Mouse (Mus musculus) ES-Bruce4 (cell line): ENCODE results near the gene Gm28230.

ENCODE experiments used
- CTCF ChIP-seq: IDR thresholded peaks from one replicate; pipeline ENCODE4 v1.8.1; 2011; ENCODE audit warnings: low read depth, low read length
- EP300 ChIP-seq: IDR thresholded peaks from 2 replicates; pipeline ENCODE4 v1.6.1; 2011; ENCODE audit warnings: low read depth, low read length; ENCODE audit not compliant: insufficient read depth

DNA sequence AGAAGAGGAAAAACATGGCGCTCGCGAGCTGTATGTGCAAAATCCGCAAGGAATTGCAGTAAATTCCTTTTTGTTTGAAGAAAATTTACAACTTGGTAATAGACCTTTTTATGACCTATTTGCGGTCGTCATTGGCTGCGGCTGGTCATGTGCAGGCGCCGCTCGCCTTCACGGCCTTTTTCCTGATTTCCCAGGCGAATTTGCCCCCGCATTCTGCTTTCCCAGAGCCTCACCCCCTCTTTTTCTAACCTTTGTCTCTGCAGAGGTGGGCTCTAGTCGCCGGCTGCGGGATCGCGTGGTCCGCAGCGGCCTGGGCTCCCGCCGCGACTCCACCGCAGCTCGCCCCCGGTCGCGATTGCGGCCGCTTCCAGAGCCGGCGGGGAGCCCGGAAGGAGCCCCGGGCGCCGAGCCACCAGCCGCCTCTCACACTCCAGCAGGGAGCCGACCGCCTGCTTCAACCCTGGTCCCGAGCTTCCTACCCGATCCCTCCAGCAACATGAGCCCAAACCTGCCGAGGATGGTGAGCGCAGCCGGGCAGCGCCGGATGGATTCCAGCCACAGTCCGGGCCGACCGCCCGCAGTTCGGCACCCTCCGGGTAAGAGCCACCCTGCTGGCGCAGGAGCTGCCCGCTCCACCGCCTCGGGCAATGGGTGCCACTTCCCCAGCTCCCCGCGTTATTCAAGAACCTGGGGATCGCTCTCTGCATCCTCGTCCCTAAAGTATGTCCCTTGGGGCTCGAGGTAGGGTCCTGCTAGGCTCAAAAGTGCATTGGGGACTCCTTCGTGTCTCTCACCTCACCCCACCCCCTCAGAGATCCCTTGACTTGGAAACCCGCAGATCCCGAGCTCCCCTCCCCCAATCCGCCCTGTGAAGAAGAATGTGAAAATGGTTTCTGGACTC is 14.6 kb upstream of the Gm28230 start, which contains the start of the genes Hoxd3 and Hoxd4:
- TF ChIP-seq CTCF, result no peak
- TF ChIP-seq EP300, result no peak
